11 mouse cellular contexts compared by ENCODE assay signal in genomic region chr16:18386451-18386850, GRCm38 (mm10). TPM values are rescaled to one million over a fixed set of nuclear protein-coding genes. Genes with fewer than 3 reads are reported as not detected.
DNase-seq lines count a peak whose midpoint lies in the region; ATAC-seq and TF ChIP-seq lines count a peak whose summit lies in the region.
"Had no signal": no experiment of that assay in that cellular context is flagged by ENCODE, and none has a peak within 500 bp of the region (broad histone marks: within the 10 kb centered on the region; RNA-seq: fewer than 3 reads in every experiment).

No protein-coding gene starts in this region.

- ATAC-seq in cerebellum, adult (ENCODE audit: insufficient number of reproducible peaks, low FRiP score, low TSS enrichment) = no peak
- no peak for ATAC-seq in liver, embryonic 12.5 days
- no peak for ATAC-seq in monocyte, adult 5-6 weeks (replicated peaks; ENCODE audit: insufficient number of reproducible peaks, low FRiP score, low TSS enrichment, poor library complexity, severe bottlenecking)
- ATAC-seq: intestine, postnatal 0 days had no signal

- no peak for TF ChIP-seq CTCF in lung, adult 2 months (IDR thresholded peaks at IDR 0.05; ENCODE audit: insufficient read depth, low read length)

- no peaks in the 10 kb centered on the region for H3K27me3 ChIP-seq in liver, embryonic 12.5 days (replicated peaks)
- H3K27me3 ChIP-seq: midbrain, embryonic 12.5 days had no signal

- H3K4me2 ChIP-seq in liver, embryonic 12.5 days = no peak overlapping the region
- H3K4me2 ChIP-seq: midbrain, embryonic 12.5 days had no signal

- no peak for TF ChIP-seq POLR2A in lung, adult 2 months (IDR thresholded peaks at IDR 0.05; ENCODE audit: borderline replicate concordance, extremely low read depth, low read depth, low read length)

- peaks cover 9% of the 10 kb centered on the region for H3K4me1 ChIP-seq in lung, adult 2 months (ENCODE audit: control insufficient read depth, insufficient read depth, low read length)
- peaks cover 66% of the 10 kb centered on the region for H3K4me1 ChIP-seq in liver, embryonic 12.5 days

- no peaks in the 10 kb centered on the region for H3K9me3 ChIP-seq in liver, embryonic 12.5 days (replicated peaks)
- H3K9me3 ChIP-seq: midbrain, embryonic 12.5 days had no signal

- peak overlapping the region; percentile 82 for H3K27ac ChIP-seq in liver, embryonic 12.5 days

- peak; percentile 20 for DNase-seq in cerebellum, adult 11 months
- peak; percentile 42 for DNase-seq in lung, postnatal 14 days
- no peak for DNase-seq in lung, adult 2 months
- DNase-seq in cerebellum, adult 9-11 months = peak; percentile 57
- no peak for DNase-seq in frontal cortex, postnatal 25 days (ENCODE audit: low spot score in 2 of 2)
- DNase-seq: B cell, adult 2 months had no signal

- no peak overlapping the region for H3K9ac ChIP-seq in liver, embryonic 12.5 days
- H3K9ac ChIP-seq: midbrain, embryonic 12.5 days had no signal

- no peak overlapping the region for H3K4me3 ChIP-seq in lung, adult 2 months (replicated peaks; ENCODE audit: extremely low read depth, low read depth, low read length)
- H3K4me3 ChIP-seq in liver, embryonic 12.5 days = no peak overlapping the region
- H3K4me3 ChIP-seq: midbrain, embryonic 12.5 days had no signal

- 77% methylated on average over 7 of the region's 7 CpGs for WGBS in lung, adult 2 months
- WGBS in liver, embryonic 12.5 days (ENCODE audit: insufficient replicate concordance) = 70% methylated on average over 7 of the region's 7 CpGs

- H3K36me3 ChIP-seq in liver, embryonic 12.5 days = no peaks in the 10 kb centered on the region
- H3K36me3 ChIP-seq: midbrain, embryonic 12.5 days had no signal

RNA-seq across cellular contexts. Expression of gene Arvcf, which starts 38.5 kb away (rescaled TPM):
- 49.9 and 53.7 TPM in 2 replicates for polyA plus RNA-seq in lung, adult 2 months (2012; rRNA removed)
- 12.6 and 12.9 TPM in 2 replicates for polyA plus RNA-seq in liver, embryonic 12.5 days (2016; fragmentation: Nextera tagmentation; extraction: Ambion mirVana)
- 1.4 to 2.2 TPM (median 1.7 TPM) in 3 replicates for total RNA-seq in monocyte, adult 5-6 weeks (2017)

RNA-seq across cellular contexts. Expression of gene Tango2, which starts 38.5 kb away (rescaled TPM):
- 35.1 and 36.1 TPM in 2 replicates for polyA plus RNA-seq in lung, adult 2 months (2012; rRNA removed)
- 76.3 and 79.3 TPM in 2 replicates for polyA plus RNA-seq in liver, embryonic 12.5 days (2016; fragmentation: Nextera tagmentation; extraction: Ambion mirVana)
- 15.3 to 37.3 TPM (median 31.7 TPM) in 3 replicates for total RNA-seq in monocyte, adult 5-6 weeks (2017)

RNA-seq across cellular contexts. Expression of gene Txnrd2, which starts 39.7 kb away (rescaled TPM):
- 11.7 and 19.4 TPM in 2 replicates for polyA plus RNA-seq in lung, adult 2 months (2012; rRNA removed)
- polyA plus RNA-seq in liver, embryonic 12.5 days (2016; fragmentation: Nextera tagmentation; extraction: Ambion mirVana) = 106 and 107 TPM in 2 replicates
- total RNA-seq in monocyte, adult 5-6 weeks (2017) = 9.3 to 21.9 TPM (median 18.1 TPM) in 3 replicates

RNA-seq across cellular contexts. Expression of gene Comt, which starts 40.2 kb away (rescaled TPM):
- polyA plus RNA-seq in lung, adult 2 months (2012; rRNA removed) = 159 and 171 TPM in 2 replicates
- 113 and 120 TPM in 2 replicates for polyA plus RNA-seq in liver, embryonic 12.5 days (2016; fragmentation: Nextera tagmentation; extraction: Ambion mirVana)
- 11.3 to 19.0 TPM (median 15.8 TPM) in 3 replicates for total RNA-seq in monocyte, adult 5-6 weeks (2017)

Comparison
In these comparisons a context has a peak if more than half of its experiments do, and no peak if none do; other contexts are left out.
1. DNase-seq: peak in cerebellum, adult 11 months (single experiment), lung, postnatal 14 days (single experiment) and cerebellum, adult 9-11 months (single experiment); none in lung, adult 2 months (single experiment) and frontal cortex, postnatal 25 days (0 of 2).